Mouse (Mus musculus) thymus, postnatal 36 days (tissue): ENCODE data around the gene Dpm2.

Experiments
- DNase-seq, 2 experiments: peaks; one replicate each; pipeline ENCODE4 v3.0.0; 2022; ENCODE audit warnings: mixed read lengths in 2 of 2

The Dpm2 gene

DNA sequence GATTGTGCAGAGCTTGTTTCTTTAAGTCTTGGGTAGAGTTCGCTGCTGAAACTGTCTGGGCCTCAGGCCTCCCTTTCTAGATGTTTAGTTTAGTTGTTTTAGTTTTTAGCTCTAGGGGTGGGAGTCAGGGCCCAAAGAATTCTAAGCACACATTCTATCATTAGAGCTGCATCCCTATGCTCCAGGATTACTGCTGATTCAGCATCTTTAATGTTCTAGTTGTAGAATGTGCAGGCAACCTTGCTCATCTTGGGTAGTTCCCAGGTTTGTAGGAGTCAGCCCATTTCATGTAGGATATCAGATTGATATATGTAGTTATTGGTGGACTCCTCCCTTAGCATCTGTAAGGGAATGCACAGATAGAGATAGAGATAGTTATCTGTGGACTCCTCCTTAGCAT lies 46.5 kb downstream of the Dpm2 start:
- no peak for DNase-seq

DNA sequence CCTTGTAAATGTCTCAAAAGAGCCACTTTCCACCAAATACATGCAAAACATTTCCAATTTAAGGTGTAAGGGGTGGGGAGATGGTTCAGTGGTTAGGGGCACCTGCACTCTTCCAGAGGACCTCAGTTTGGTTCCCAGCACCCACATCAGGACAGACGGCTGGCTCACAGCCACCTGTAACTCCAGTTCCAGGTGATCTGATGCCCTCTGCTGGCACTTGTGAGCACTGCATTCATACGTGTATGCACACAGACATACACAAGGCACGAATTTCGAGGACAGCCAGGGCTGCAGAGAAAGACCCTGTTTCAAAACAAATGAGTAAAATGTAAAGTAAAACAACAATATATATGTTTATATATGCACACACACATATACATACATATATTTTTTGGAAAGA lies 46.9 kb downstream of the Dpm2 start:
- no peak for DNase-seq

DNA sequence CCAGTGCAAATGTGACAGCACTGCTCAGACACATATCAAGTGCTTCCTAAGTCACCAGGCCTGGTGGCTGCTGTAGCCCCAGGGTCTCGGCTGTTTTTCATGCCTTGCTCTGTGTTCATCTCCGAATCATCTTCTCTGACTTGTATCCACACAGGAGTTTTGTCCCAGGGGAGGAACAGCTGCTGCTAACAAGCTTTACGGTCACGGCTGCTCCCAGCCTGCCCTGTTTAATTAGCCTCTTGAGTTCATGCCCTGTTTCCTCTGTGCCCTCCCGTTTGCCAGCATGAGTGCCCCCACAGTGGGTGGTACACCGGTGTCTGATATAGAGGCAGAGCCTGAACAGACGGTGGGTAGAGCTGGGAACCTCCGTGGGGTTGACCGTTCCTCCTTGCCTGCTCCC lies 47.4 kb downstream of the Dpm2 start:
- DNase-seq: no peak

DNA sequence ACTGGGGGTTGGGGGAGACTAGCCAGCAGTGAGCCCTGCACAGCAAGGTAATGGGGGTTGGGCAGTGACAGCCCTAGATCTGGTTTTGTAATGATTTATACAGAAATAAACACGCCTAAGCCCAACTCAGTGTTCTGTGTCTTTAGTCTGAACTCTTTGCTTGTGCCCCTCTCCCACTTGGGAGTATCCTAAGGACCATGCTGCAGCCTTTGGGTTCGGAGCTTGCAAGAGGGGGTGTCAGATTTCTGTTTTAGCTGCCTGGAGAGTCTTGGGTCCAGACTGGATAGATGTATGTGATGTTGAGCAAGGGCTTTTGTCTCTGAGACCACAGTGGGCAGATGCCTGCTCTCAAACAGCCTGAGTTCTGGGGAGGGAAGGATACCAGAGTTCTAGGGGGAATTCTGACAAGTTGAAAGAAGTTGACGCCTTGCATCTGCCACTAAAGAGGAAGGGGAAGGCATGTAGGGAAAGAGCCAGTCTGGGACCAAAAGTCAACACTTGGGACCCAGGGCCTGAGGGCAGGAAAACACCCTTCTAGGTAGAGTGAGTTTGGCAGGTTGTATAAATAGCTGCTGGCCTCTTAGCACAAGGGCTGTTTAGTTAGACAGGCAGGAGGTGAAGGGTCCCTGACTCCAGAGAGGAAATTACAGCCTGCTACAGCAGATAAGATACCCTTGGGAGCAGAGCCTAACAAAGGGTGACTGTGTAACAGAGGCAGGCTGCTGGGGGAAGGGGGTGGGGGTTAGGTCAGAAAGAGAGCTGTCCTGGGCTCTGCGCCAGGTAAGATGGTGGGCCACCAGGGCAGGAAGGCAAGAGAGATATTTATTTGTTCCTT lies 50.2 kb downstream of the Dpm2 start:
- DNase-seq: no peak

DNA sequence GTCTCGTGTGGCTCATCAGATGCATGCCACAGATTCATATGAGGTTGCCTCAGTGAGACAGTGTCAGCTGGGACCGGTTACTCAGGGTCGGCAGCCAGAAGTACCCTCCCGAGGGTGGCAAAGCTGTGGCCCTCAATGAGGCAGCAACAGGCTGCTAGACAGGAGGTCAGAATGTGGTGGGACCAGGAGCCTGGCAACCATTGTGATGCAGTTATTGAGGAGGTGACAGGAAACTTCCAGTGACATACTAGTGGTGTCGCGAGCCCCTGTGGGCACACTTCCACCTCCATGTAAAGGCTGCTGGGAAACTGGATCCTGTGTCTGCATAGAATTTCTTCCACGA lies 50.8 kb downstream of the Dpm2 start, which contains the start of gene Ak1:
Ak1 (plus strand) TSS at position 242 of the 343 bp plus-strand sequence.
- DNase-seq: no peak
